Mouse (Mus musculus) heart, adult 11 months (tissue): ENCODE data around the gene Ngly1.

Experiments used
- DNase-seq: peaks from one replicate; pipeline ENCODE4 v3.0.0; 2022

Gene Ngly1

GRCm38 (mm10) chr14:16335835-16336417, 86.8 kb downstream of the Ngly1 start:
- peak; percentile 74 for DNase-seq

- peak; percentile 52 for DNase-seq
Observed at GRCm38 (mm10) chr14:16347505-16347904, 98.4 kb downstream of the Ngly1 start.

- DNase-seq = peak; percentile 77
Observed at GRCm38 (mm10) chr14:16359704-16360103, 110.6 kb downstream of the Ngly1 start.
